Mouse (Mus musculus) ES-E14 (cell line): Measurements from ENCODE around the gene Kif5c.

Source experiments
- HCFC1 ChIP-seq: IDR thresholded peaks from 2 replicates; pipeline ENCODE4 v1.6.1; 2012; ENCODE audit warnings: low read length, inconsistent platforms, borderline replicate concordance; ENCODE audit not compliant: insufficient read depth
- MAFK ChIP-seq: IDR thresholded peaks from 2 replicates; pipeline ENCODE4 v1.6.1; 2014; ENCODE audit warnings: mild to moderate bottlenecking, low read depth, low read length, inconsistent platforms; ENCODE audit not compliant: insufficient read depth
- ZC3H11A ChIP-seq: IDR thresholded peaks from 2 replicates; pipeline ENCODE4 v1.6.1; 2012; ENCODE audit warnings: low read depth, mild to moderate bottlenecking, inconsistent platforms, low read length, borderline replicate concordance
- ZNF384 ChIP-seq: IDR thresholded peaks from 2 replicates; pipeline ENCODE4 v1.6.1; 2012; ENCODE audit warnings: low read depth, low read length, inconsistent platforms

DNA sequence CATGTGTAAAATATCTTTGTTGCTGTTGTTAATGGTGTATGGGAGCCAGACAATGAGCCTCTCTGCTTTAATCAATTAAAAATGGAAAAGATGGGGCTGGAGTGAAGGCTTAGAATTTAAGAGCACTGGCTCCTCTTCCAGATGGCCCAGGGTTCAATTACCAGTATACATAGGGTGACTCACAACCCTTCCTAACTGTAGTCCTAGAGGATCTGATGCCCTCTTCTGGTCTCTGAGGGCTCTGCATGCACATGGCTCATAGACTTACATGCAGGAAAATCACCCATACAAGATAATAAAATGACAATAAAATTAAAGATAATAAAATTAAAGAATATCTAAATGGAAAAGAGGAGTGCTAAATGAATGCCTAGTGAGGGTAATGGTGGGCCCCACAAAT lies 156.6 kb downstream of the Kif5c start:
- no peak for TF ChIP-seq MAFK
- no peak for TF ChIP-seq HCFC1
- no peak for TF ChIP-seq ZNF384
- TF ChIP-seq ZC3H11A: 0 out of 2 replicates have a peak, but pooled peaks have one; percentile 12
